ENCODE assay signal across 7 mouse cellular contexts in genomic region chr13:41737628-41738309, GRCm38 (mm10).
DNase-seq lines count a peak whose midpoint lies in the region; ATAC-seq lines count a peak whose summit lies in the region.

No protein-coding gene starts in this region.

- H3K27me3 ChIP-seq in limb, embryonic 10.5 days (ENCODE audit: low read depth, poor library complexity, severe bottlenecking), result no peaks in the 10 kb centered on the region

- peak overlapping the region; percentile 25 for H3K27ac ChIP-seq in limb, embryonic 10.5 days

- H3K4me3 ChIP-seq in limb, embryonic 10.5 days, result no peak overlapping the region

- peaks cover 12% of the 10 kb centered on the region for H3K4me1 ChIP-seq in limb, embryonic 10.5 days

- no peaks in the 10 kb centered on the region for H3K36me3 ChIP-seq in limb, embryonic 10.5 days

- no peak for ATAC-seq in megakaryocyte progenitor cell, adult 5-6 weeks (replicated peaks; ENCODE audit: poor library complexity)
- ATAC-seq in megakaryocyte-erythroid progenitor cell, adult 5-6 weeks (replicated peaks; ENCODE audit: low FRiP score, low TSS enrichment, poor library complexity, severe bottlenecking), result no peak

- no peaks in the 10 kb centered on the region for H3K9me3 ChIP-seq in limb, embryonic 10.5 days (replicated peaks)

- WGBS in limb, embryonic 10.5 days, result 83% methylated on average over 10 of the region's 10 CpGs

- peak; percentile 36 for DNase-seq in MN1 (ENCODE audit: low spot score)
- peak; percentile 89 for DNase-seq in ZHBTc4 (ENCODE audit: low read depth, low spot score)
- peak; percentile 17 for DNase-seq in gastrocnemius, postnatal 10 days
- no peak for DNase-seq in limb, embryonic 10.5 days (ENCODE audit: low spot score)
- DNase-seq in adrenal gland, postnatal 4 days (ENCODE audit: low spot score in 2 of 2), result no peak

Comparison
In these comparisons a context has a peak if more than half of its experiments do, and no peak if none do; other contexts are left out.
1. DNase-seq: peak in MN1 (single experiment), ZHBTc4 (single experiment) and gastrocnemius, postnatal 10 days (single experiment); none in limb, embryonic 10.5 days (single experiment) and adrenal gland, postnatal 4 days (0 of 2).